Comparison of ENCODE assay signal across 9 mouse cellular contexts in the genomic region with DNA sequence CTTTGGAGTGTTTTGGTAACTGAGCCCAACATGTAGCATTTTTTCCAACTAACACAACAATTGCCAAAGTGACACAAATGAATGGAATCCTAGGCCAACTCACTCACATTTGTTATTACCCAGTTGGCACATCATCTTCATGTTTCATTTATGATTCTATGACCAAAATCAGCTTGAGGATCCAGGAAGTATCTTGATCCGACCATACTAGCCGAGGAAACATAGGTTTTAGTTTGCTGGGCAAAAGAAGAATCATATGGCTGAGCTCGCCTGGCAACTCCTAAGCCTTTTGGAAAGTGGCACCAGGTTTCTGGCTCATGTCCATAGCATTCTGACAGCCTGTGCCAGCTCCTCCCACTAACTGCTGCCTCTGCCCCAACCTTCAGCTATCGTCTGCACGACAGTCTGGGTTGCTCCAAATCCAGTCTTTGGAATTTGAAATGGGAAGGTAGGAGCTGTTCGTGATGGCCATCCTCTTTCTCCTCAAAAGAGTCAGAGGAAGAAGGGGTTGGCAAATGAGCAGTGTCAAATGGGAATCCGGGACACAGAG.
DNase-seq lines count a peak whose midpoint lies in the region; ATAC-seq and TF ChIP-seq lines count a peak whose summit lies in the region.
"Had no signal": no experiment of that assay in that cellular context is flagged by ENCODE, and none has a peak within 500 bp of the region (broad histone marks: within the 10 kb centered on the region; RNA-seq: fewer than 3 reads in every experiment).

No protein-coding gene starts in this region.

- no peak overlapping the region for H3K27ac ChIP-seq in kidney, embryonic 14.5 days (ENCODE audit: low read depth, low read length)
- H3K27ac ChIP-seq: lung, embryonic 15.5 days had no signal

- no peak overlapping the region for H3K4me3 ChIP-seq in kidney, embryonic 14.5 days (ENCODE audit: low read length)
- H3K4me3 ChIP-seq: lung, embryonic 15.5 days had no signal

- H3K4me2 ChIP-seq in kidney, embryonic 14.5 days (replicated peaks; ENCODE audit: low read depth, low read length), result no peak overlapping the region
- H3K4me2 ChIP-seq: lung, embryonic 15.5 days had no signal

- no peak for TF ChIP-seq POLR2A in brain, embryonic 14.5 days (IDR thresholded peaks at IDR 0.05; ENCODE audit: borderline replicate concordance, extremely low read depth, insufficient read depth, insufficient read length, poor library complexity, severe bottlenecking)

- peak; percentile 25 for DNase-seq in kidney, adult 11 months
- peak; percentile 90 for DNase-seq in brain, embryonic 14.5 days (ENCODE audit: low read depth)
- DNase-seq in gastrocnemius, adult 18-20 months (ENCODE audit: low spot score), result peak; percentile 47
- peak; percentile 88 for DNase-seq in layer of hippocampus, adult 9-11 months
- peak; percentile 80 to 85 for DNase-seq in right cerebral cortex, postnatal 10 days (ENCODE audit: low spot score in 2 of 2)
- DNase-seq in embryo, embryonic 10 days (ENCODE audit: low spot score), result no peak

- H3K36me3 ChIP-seq in kidney, embryonic 14.5 days (ENCODE audit: control insufficient read depth, insufficient read depth, low read length), result no peaks in the 10 kb centered on the region
- H3K36me3 ChIP-seq: lung, embryonic 15.5 days had no signal

- no peak for ATAC-seq in kidney, embryonic 14.5 days (ENCODE audit: low FRiP score, low TSS enrichment)
- ATAC-seq in activated CD4-positive, CD25-positive, alpha-beta regulatory T cell, adult 4 months, result no peak

- peaks cover 14% of the 10 kb centered on the region for H3K4me1 ChIP-seq in kidney, embryonic 14.5 days (ENCODE audit: control insufficient read depth, insufficient read depth, low read length)

- WGBS in kidney, embryonic 14.5 days, result 85% methylated on average over 7 of the region's 7 CpGs

- H3K9ac ChIP-seq in kidney, embryonic 14.5 days (ENCODE audit: low read depth, low read length), result no peak overlapping the region
- H3K9ac ChIP-seq: lung, embryonic 15.5 days had no signal

- no peak for TF ChIP-seq CTCF in brain, embryonic 14.5 days (IDR thresholded peaks at IDR 0.05; ENCODE audit: borderline replicate concordance, extremely low read depth, insufficient read depth, insufficient read length)

- no peaks in the 10 kb centered on the region for H3K9me3 ChIP-seq in kidney, embryonic 14.5 days (ENCODE audit: control insufficient read depth, low read length)
- H3K9me3 ChIP-seq: lung, embryonic 15.5 days had no signal

- H3K27me3 ChIP-seq in kidney, embryonic 14.5 days (ENCODE audit: control insufficient read depth, insufficient read depth, low read length), result no peaks in the 10 kb centered on the region
- H3K27me3 ChIP-seq: lung, embryonic 15.5 days had no signal
